Mouse (Mus musculus) kidney, embryonic 14.5 days (tissue): ENCODE data around the gene Tmem44. TPM values are rescaled to one million over a fixed set of nuclear protein-coding genes. Genes with fewer than 3 reads are reported as not detected.

Source experiments
- ATAC-seq: fragments of 200-750 bp; cut with Nextera tagmentation; 2 replicates; pipeline ENCODE4 v1.8.0; 2017; ENCODE audit warnings: moderate number of reproducible peaks, mild to moderate bottlenecking, moderate TSS enrichment, moderate library complexity; ENCODE audit not compliant: low FRiP score, low TSS enrichment
- H3K27ac ChIP-seq: fragments of 300-500 bp; sonication (generic); 2 replicates; pipeline ENCODE4 v1.5.1; 2014; ENCODE audit warnings: low read depth, mild to moderate bottlenecking, low read length, moderate library complexity, mixed read lengths
- H3K27me3 ChIP-seq: fragments of 300-500 bp; sonication (generic); 2 replicates; pipeline ENCODE4 v1.6.1; 2014; ENCODE audit warnings: mild to moderate bottlenecking, low read length; ENCODE audit not compliant: control insufficient read depth, insufficient read depth
- H3K36me3 ChIP-seq: fragments of 300-500 bp; sonication (generic); 2 replicates; pipeline ENCODE4 v1.6.1; 2014; ENCODE audit warnings: low read length, mixed read lengths; ENCODE audit not compliant: control insufficient read depth, insufficient read depth
- H3K4me1 ChIP-seq: fragments of 300-500 bp; sonication (generic); 2 replicates; pipeline ENCODE4 v1.6.1; 2014; ENCODE audit warnings: low read length, mixed read lengths; ENCODE audit not compliant: control insufficient read depth, insufficient read depth
- H3K4me2 ChIP-seq: fragments of 300-500 bp; sonication (generic); replicated peaks from 2 replicates; pipeline ENCODE4 v1.6.1; 2014; ENCODE audit warnings: low read depth, mild to moderate bottlenecking, low read length
- H3K4me3 ChIP-seq: fragments of 300-500 bp; sonication (generic); 2 replicates; pipeline ENCODE4 v1.5.1; 2014; ENCODE audit warnings: mild to moderate bottlenecking, low read length
- H3K9ac ChIP-seq: fragments of 300-500 bp; sonication (generic); 2 replicates; pipeline ENCODE4 v1.6.1; 2014; ENCODE audit warnings: low read depth, mild to moderate bottlenecking, low read length, moderate library complexity
- H3K9me3 ChIP-seq: fragments of 300-500 bp; sonication (generic); 2 replicates; pipeline ENCODE4 v1.6.1; 2016; ENCODE audit warnings: low read length; ENCODE audit not compliant: control insufficient read depth
- WGBS: fragments of 180-500 bp; shearing (Covaris S2); extraction: QIAGEN DNeasy Blood & Tissue Kit; methylation state at CpG from one replicate; pipeline ENCODE4 v1.1.7; 2014; 5-methylcytosine and 5-hydroxymethylcytosine counted together
- polyA plus RNA-seq: library from polyadenylated mRNA; unstranded; fragments of >200 nt; fragmentation: Nextera tagmentation; extraction: Ambion mirVana; gene quantifications from 2 replicates; pipeline ENCODE4 v1.2.1, GENCODE M21; 2014

Tmem44 gene
- polyA plus RNA-seq, 1 experiment from 2014 or later: 15.1 TPM

DNA sequence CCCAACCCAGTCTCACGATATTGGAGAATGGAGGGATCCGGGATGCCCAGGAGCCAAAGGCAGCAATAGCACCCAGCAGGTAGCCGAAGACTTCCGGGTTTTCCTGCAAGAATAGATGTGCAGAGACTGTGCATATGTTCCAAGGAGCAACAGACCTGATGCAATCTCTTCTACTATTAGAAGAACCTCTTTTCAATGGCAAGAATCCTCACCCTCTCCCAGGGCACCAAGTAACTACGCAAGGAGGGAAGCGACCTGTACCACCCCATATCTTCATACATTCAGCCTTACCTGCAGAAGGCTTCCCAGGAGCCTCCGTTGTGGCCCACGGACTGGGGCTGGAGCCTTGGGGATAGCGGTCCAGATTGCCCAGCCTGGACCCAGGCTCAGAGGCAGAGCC is 7.3 kb downstream of the Tmem44 start:
- Histone ChIP-seq H3K4me3 (no peak overlapping the region), H3K4me1 (peaks cover 10% of the 10 kb centered on the region; the same call in 1 of the 2 replicates), H3K4me2 (no peak overlapping the region), H3K27me3 (no peaks in the 10 kb centered on the region), H3K9me3 (no peaks in the 10 kb centered on the region), H3K27ac (no peak overlapping the region), H3K9ac (no peak overlapping the region), H3K36me3 (peaks cover 15% of the 10 kb centered on the region)
- ATAC-seq: no peak
- 90% methylated on average over 9 of the region's 9 CpGs for WGBS

- 70% methylated on average over 6 of the region's 6 CpGs for WGBS
- H3K27ac ChIP-seq: no peak overlapping the region
- H3K4me2 ChIP-seq: no peak overlapping the region
- H3K9ac ChIP-seq: no peak overlapping the region
- peaks cover 10% of the 10 kb centered on the region; the same call in 1 of the 2 replicates for H3K4me1 ChIP-seq
- H3K27me3 ChIP-seq: no peaks in the 10 kb centered on the region
- ATAC-seq: no peak
- no peak overlapping the region for H3K4me3 ChIP-seq
- H3K9me3 ChIP-seq: no peaks in the 10 kb centered on the region
- H3K36me3 ChIP-seq: peaks cover 15% of the 10 kb centered on the region
These were observed 7.8 kb downstream of the Tmem44 start for GRCm38 (mm10) chr16:30542826-30543225.

GRCm38 (mm10) chr16:30540107-30541001 is 10.3 kb downstream of the Tmem44 start:
- H3K9ac ChIP-seq: peak overlapping the region; percentile 23; the same call in 1 of the 2 replicates
- H3K9me3 ChIP-seq: no peaks in the 10 kb centered on the region
- peaks cover 8% of the 10 kb centered on the region for H3K36me3 ChIP-seq
- H3K4me1 ChIP-seq: peaks cover 10% of the 10 kb centered on the region; the same call in 1 of the 2 replicates
- H3K4me2 ChIP-seq: peak overlapping the region; percentile 19
- 64% methylated on average over 20 of the region's 20 CpGs for WGBS
- no peak overlapping the region for H3K27ac ChIP-seq
- H3K27me3 ChIP-seq: no peaks in the 10 kb centered on the region
- no peak for ATAC-seq
- H3K4me3 ChIP-seq: peak overlapping the region; percentile 19

DNA sequence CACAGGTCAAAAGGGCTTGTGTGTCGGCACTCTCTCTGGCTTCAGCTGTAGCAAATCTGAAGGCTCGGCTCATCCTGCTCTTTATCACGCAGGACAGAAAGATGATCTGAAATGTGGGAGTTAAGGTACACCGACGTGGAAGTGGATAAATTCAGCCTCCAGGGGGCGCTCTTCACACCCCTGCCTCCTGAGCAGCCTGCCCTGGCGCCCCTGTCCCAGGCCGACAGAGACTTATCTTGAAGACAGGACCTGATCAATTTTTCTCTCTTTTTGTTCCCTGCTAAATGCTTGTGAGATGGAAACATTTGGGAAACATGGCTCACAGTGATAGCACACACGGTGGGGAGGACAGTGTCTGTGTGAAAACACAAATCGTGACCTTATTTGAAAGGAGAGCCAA is 11.2 kb downstream of the Tmem44 start:
- no peaks in the 10 kb centered on the region for H3K27me3 ChIP-seq
- no peak overlapping the region for H3K4me3 ChIP-seq
- no peak overlapping the region for H3K27ac ChIP-seq
- peaks cover 8% of the 10 kb centered on the region for H3K36me3 ChIP-seq
- WGBS: 20% methylated on average over 10 of the region's 10 CpGs
- no peak overlapping the region for H3K4me2 ChIP-seq
- no peak; the same call in 1 of the 2 replicates for ATAC-seq
- H3K9me3 ChIP-seq: no peaks in the 10 kb centered on the region
- no peak overlapping the region for H3K9ac ChIP-seq
- H3K4me1 ChIP-seq: peaks cover 10% of the 10 kb centered on the region; the same call in 1 of the 2 replicates

DNA sequence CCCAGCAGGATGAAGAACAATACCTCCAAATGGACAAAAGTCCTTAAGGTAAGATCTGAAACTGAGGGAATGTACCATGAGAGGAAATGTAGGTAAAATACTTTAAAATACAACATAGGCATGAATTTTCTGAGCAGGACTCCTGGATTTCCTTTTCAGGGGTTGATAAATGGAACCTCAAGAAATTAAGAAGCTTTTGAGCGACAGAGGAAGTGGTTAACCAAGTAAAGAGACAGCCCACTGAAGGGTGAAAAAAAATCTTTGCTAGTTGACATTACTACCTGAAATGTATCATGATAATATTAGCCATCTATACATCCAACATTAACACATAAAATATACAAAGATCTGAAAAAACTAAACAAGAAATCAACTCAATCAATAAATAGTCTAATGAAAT is 15.6 kb downstream of the Tmem44 start:
- WGBS: 91% methylated on average over 1 of the region's 1 CpGs
- Histone ChIP-seq H3K36me3 (no peaks in the 10 kb centered on the region; the same call in 1 of the 2 replicates), H3K27ac (no peak overlapping the region), H3K9me3 (no peaks in the 10 kb centered on the region), H3K27me3 (no peaks in the 10 kb centered on the region), H3K4me1 (peaks cover 6% of the 10 kb centered on the region; the same call in 1 of the 2 replicates), H3K9ac (no peak overlapping the region), H3K4me3 (no peak overlapping the region), H3K4me2 (no peak overlapping the region)
- no peak for ATAC-seq

DNA sequence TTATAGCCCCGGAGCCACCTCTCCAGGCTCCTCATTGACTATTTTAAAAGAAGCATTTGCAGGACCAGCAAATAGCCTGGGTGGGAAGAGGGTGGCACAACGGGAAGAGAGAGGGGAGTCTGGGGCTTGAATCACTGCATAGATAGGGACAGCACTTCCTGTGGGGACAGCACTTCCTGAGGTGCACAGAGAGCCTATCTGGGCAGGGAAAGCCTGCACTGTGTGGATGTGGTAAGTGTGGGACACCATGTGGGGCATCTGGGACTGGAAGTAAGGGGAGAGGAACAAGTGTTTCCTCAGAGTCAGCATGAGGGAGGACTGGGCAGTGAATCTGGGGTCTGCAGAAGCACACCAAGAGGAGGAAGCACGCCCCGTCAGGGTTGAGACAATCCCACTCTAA is 17.1 kb downstream of the Tmem44 start:
- Histone ChIP-seq H3K36me3 (no peaks in the 10 kb centered on the region; the same call in 1 of the 2 replicates), H3K4me2 (no peak overlapping the region), H3K9me3 (no peaks in the 10 kb centered on the region), H3K27me3 (no peaks in the 10 kb centered on the region), H3K4me3 (no peak overlapping the region), H3K9ac (no peak overlapping the region), H3K27ac (no peak overlapping the region), H3K4me1 (no peaks in the 10 kb centered on the region)
- WGBS: 43% methylated on average over 4 of the region's 4 CpGs
- no peak for ATAC-seq

- Histone ChIP-seq H3K4me3 (no peak overlapping the region), H3K27ac (no peak overlapping the region), H3K36me3 (peaks cover under 1% of the 10 kb centered on the region; the same call in 1 of the 2 replicates), H3K9ac (no peak overlapping the region), H3K4me2 (no peak overlapping the region), H3K27me3 (no peaks in the 10 kb centered on the region), H3K9me3 (no peaks in the 10 kb centered on the region), H3K4me1 (no peaks in the 10 kb centered on the region)
- WGBS: 27% methylated on average over 1 of the region's 1 CpGs
- no peak for ATAC-seq
These were observed 17.7 kb downstream of the Tmem44 start for GRCm38 (mm10) chr16:30532929-30533328.

GRCm38 (mm10) chr16:30531761-30532406 is 18.8 kb downstream of the Tmem44 start:
- no peak overlapping the region for H3K27ac ChIP-seq
- H3K36me3 ChIP-seq: peaks cover 3% of the 10 kb centered on the region; the same call in 1 of the 2 replicates
- WGBS: 25% methylated on average over 20 of the region's 20 CpGs
- no peak overlapping the region for H3K4me3 ChIP-seq
- no peak overlapping the region for H3K4me2 ChIP-seq
- H3K4me1 ChIP-seq: no peaks in the 10 kb centered on the region
- no peak overlapping the region for H3K9ac ChIP-seq
- ATAC-seq: peak; percentile 43
- H3K27me3 ChIP-seq: no peaks in the 10 kb centered on the region
- no peaks in the 10 kb centered on the region for H3K9me3 ChIP-seq

DNA sequence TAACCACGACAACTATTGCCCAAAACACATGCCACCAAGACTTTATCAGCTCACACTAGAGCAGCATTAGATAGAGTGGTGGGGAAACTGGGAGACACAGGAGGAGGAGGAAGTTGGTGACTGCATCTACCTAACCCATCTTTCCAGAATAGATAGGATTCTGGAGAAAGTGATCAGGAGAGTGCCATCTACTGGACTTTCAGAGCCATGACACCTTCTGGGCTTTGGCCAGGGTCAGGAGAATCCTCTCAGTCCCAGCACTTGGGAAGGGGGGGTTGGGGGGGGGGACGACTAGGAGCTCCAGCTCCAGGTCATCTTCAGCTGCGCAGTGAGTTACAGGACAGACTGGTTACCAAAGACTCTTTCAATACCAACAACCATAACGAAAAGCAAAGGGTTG is 19.8 kb downstream of the Tmem44 start:
- no peak overlapping the region for H3K27ac ChIP-seq
- WGBS: 50% methylated on average over 4 of the region's 4 CpGs
- H3K27me3 ChIP-seq: no peaks in the 10 kb centered on the region
- H3K4me3 ChIP-seq: no peak overlapping the region
- no peak for ATAC-seq
- no peak overlapping the region for H3K9ac ChIP-seq
- H3K9me3 ChIP-seq: no peaks in the 10 kb centered on the region
- H3K4me1 ChIP-seq: no peaks in the 10 kb centered on the region
- H3K36me3 ChIP-seq: peaks cover 3% of the 10 kb centered on the region; the same call in 1 of the 2 replicates
- H3K4me2 ChIP-seq: no peak overlapping the region
